Mouse (Mus musculus) G1E (cell line): ENCODE results near the gene Ppp1r26.

Source experiments
- CTCF ChIP-seq: IDR thresholded peaks from 2 replicates; pipeline ENCODE4 v1.5.1; 2012; ENCODE audit warnings: low read depth, low read length, inconsistent platforms, mixed read lengths
- POLR2AphosphoS5 ChIP-seq: IDR thresholded peaks from 2 replicates; pipeline ENCODE4 v1.6.1; 2012; ENCODE audit warnings: low read depth, low read length, inconsistent platforms; ENCODE audit not compliant: insufficient replicate concordance

- no peak for TF ChIP-seq CTCF
- no peak for TF ChIP-seq POLR2AphosphoS5
These were observed 49.4 kb downstream of the Ppp1r26 start for GRCm38 (mm10) chr2:28495801-28496595.
